Mouse (Mus musculus) hindbrain, embryonic 10.5 days (tissue): ENCODE measurements around the gene Rapgef2. TPM values are rescaled to one million over a fixed set of nuclear protein-coding genes. Genes with fewer than 3 reads are reported as not detected.

Source experiments
- DNase-seq: peaks from one replicate; pipeline ENCODE4 v3.0.0-alpha.2; 2017; ENCODE audit warnings: low spot score
- H3K27ac ChIP-seq: fragments of 300-500 bp; sonication (generic); 2 replicates; pipeline ENCODE4 v1.5.1; 2016; ENCODE audit warnings: mild to moderate bottlenecking, moderate library complexity
- H3K27me3 ChIP-seq: fragments of 300-500 bp; sonication (generic); 2 replicates; pipeline ENCODE4 v1.6.1; 2016; ENCODE audit warnings: mild to moderate bottlenecking; ENCODE audit not compliant: poor library complexity, insufficient read depth, severe bottlenecking
- H3K36me3 ChIP-seq: fragments of 300-500 bp; sonication (generic); 2 replicates; pipeline ENCODE4 v1.6.1; 2016; ENCODE audit warnings: mild to moderate bottlenecking, moderate library complexity
- H3K4me1 ChIP-seq: fragments of 300-500 bp; sonication (generic); replicated peaks from 2 replicates; pipeline ENCODE4 v1.6.1; 2016; ENCODE audit warnings: mild to moderate bottlenecking
- H3K4me3 ChIP-seq: fragments of 300-500 bp; sonication (generic); 2 replicates; pipeline ENCODE4 v1.5.1; 2016; ENCODE audit warnings: mild to moderate bottlenecking, moderate library complexity
- H3K9me3 ChIP-seq: fragments of 300-500 bp; sonication (generic); 2 replicates; pipeline ENCODE4 v1.6.1; 2016; ENCODE audit warnings: mild to moderate bottlenecking, moderate library complexity
- WGBS: fragments of 180-500 bp; shearing (Covaris S2); methylation state at CpG from one replicate; pipeline ENCODE4 v1.1.7; 2016; 5-methylcytosine and 5-hydroxymethylcytosine counted together
- polyA plus RNA-seq: library from polyadenylated mRNA; unstranded; fragments of >200 nt; fragmentation: Nextera tagmentation; extraction: Ambion mirVana; gene quantifications from 2 replicates; pipeline ENCODE4 v1.2.1, GENCODE M21; 2016

Gene Rapgef2
- polyA plus RNA-seq = 4.8 and 5.2 TPM in 2 replicates

DNA sequence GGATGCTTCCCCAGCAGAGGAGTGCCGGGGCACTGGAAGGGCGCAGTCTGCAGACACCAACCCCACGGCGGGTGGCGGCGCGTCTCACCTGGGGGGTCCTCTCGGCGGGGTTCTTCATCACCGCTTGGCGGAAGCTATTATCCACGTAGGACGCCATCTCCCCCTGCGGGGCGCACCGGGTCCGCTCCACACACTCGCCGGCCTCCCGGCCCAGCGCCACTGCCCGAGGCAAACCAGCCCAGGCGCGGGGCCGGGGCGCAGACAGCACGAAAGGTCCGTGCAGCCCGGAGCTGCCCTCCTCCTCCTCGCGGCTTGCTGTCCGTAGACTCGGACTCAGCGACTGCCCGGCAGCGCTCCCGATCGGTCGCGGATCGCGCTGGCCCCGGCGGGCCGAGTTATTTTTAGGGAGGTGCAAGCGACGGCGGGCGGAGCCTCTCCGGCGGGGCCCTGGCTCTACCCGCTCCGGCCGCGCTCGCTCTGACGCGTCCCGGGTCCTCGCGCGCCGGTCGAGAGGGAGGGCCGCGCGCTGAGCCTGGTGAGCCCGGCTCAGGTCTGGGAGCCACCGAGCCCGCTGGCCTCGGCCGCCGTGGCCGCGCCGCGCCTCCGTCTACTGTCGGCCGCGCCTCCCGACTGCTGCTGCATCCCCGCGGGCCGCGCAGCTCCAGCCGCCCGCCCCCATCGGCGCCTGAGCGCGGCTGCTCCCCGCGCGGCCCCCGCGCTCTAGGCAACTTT is at the start of gene Rapgef2:
Gene Rapgef2, minus strand, starts transcription at position 142 of the 732 bp plus-strand sequence.
- Histone ChIP-seq H3K27ac (peak within 1 kb of the TSS; percentile 96), H3K4me3 (peak within 1 kb of the TSS; percentile 96), H3K36me3 (no peaks in the 10 kb centered on the region), H3K9me3 (no peaks in the 10 kb centered on the region), H3K4me1 (peaks cover 54% of the 10 kb centered on the region), H3K27me3 (peaks cover 17% of the 10 kb centered on the region)
- WGBS = under 1% methylated on average over 97 of the region's 97 CpGs
- peak; percentile 78 for DNase-seq

DNA sequence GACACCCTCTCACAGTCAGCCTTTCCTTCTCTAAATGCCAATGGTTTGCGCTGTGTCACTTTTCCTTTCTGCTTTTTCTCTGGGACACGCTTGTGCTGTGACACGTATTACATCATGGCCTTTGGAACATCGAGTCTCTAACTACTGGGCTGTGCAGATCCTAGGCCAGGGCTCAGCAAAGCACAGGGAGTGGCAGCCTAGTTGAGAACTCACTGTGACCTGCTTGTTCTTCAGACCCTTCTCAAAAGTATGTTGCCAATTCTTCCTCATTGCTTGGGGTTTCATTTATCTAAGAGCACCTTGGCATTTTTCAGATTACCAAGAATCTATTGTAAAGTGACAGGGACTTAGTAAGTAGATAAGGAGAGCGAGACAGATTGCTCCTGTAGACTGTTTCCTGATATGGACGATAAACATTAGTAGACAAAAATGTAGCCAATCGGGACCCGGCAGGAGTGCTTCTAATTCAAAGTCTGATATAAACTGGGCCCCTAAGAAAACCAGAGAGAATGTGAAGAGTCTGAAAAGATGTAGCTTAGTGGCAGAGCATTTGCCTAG is 47.4 kb upstream of the Rapgef2 start:
- Histone ChIP-seq H3K4me1 (peaks cover 12% of the 10 kb centered on the region), H3K9me3 (no peaks in the 10 kb centered on the region), H3K36me3 (no peaks in the 10 kb centered on the region), H3K4me3 (no peak overlapping the region), H3K27me3 (no peaks in the 10 kb centered on the region), H3K27ac (no peak overlapping the region)
- DNase-seq = no peak
- 93% methylated on average over 8 of the region's 8 CpGs for WGBS

DNA sequence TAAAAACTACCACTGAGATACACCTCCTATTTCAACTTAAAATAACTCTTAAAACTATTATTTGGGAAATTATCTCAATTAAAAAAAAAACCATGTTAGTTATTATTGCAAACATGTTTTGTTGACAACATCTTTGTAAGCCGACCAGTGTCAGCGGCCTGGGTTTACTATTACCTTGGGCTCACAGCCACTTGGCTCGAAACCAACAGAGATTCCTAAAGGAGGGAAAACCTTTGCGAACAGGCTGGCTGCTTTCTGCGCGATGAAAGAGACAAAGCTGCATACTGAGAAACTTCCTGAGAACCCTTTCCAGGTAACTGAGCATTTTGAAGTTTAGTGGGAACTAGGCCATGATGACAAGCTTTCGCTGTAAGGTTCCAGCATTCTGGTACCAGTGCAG is 46.7 kb upstream of the Rapgef2 start:
- Histone ChIP-seq H3K4me1 (peaks cover 12% of the 10 kb centered on the region), H3K36me3 (no peaks in the 10 kb centered on the region), H3K4me3 (no peak overlapping the region), H3K27me3 (no peaks in the 10 kb centered on the region), H3K9me3 (no peaks in the 10 kb centered on the region), H3K27ac (no peak overlapping the region)
- WGBS = 94% methylated on average over 7 of the region's 7 CpGs
- DNase-seq = no peak

- DNase-seq = no peak
- Histone ChIP-seq H3K36me3 (no peaks in the 10 kb centered on the region), H3K4me1 (peaks cover 21% of the 10 kb centered on the region), H3K27me3 (no peaks in the 10 kb centered on the region), H3K27ac (no peak overlapping the region), H3K4me3 (no peak overlapping the region), H3K9me3 (no peaks in the 10 kb centered on the region)
- WGBS = 16% methylated on average over 8 of the region's 8 CpGs
Measured at GRCm38 (mm10) chr3:79329691-79330315, 43.5 kb upstream of the Rapgef2 start.

GRCm38 (mm10) chr3:79324697-79325526 is 38.6 kb upstream of the Rapgef2 start:
- Histone ChIP-seq H3K27ac (no peak overlapping the region), H3K27me3 (no peaks in the 10 kb centered on the region)
- no peak for DNase-seq

DNA sequence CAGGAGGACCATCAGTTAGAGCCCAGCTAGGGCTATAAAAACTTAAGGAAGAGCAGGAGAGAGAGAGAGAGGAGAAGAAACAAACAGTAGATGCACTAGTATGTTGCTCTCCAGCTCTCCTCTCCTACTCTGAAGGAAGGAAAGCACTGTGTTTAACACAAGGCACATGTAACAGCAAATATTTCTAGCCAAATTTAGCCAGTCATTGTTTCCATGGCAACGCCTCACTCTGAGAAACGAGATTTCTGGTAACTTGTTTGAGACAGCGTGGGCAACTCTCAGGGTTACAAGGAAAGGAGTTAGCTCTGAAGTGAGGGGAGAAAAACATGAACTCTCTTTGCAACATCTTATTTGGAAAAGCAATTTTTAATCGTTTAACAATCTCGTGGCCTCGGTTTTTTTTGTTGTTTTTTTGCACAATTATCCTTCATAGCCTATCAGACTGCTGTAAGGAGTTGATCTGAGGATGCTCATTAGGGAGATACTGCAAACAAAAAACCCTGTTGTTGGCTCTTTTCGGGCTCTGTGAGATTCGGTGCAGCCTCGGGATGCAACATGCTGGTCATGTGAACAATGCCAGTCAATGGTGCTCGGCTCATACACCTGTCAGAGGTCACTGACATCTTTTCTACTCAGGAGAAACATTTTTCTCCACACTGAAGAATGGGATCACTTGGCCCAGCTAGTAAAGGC is 27.8 kb upstream of the Rapgef2 start:
- H3K4me3 ChIP-seq = no peak overlapping the region
- no peaks in the 10 kb centered on the region for H3K27me3 ChIP-seq
- WGBS = 59% methylated on average over 10 of the region's 10 CpGs
- DNase-seq = no peak
- peaks cover 10% of the 10 kb centered on the region; the same call in 1 of the 2 replicates for H3K4me1 ChIP-seq
- H3K9me3 ChIP-seq = 0 out of 2 replicates have a peak, but pooled peaks cover 6% of the 10 kb centered on the region
- no peaks in the 10 kb centered on the region for H3K36me3 ChIP-seq
- H3K27ac ChIP-seq = no peak overlapping the region

More at GRCm38 (mm10) chr3:79324697-79325526, 38.6 kb upstream of the Rapgef2 start:
- WGBS = 45% methylated on average over 10 of the region's 10 CpGs
- no peaks in the 10 kb centered on the region for H3K9me3 ChIP-seq
- peaks cover 25% of the 10 kb centered on the region for H3K4me1 ChIP-seq
- H3K36me3 ChIP-seq = no peaks in the 10 kb centered on the region
- no peak overlapping the region for H3K4me3 ChIP-seq

- DNase-seq = no peak
- H3K27me3 ChIP-seq = no peaks in the 10 kb centered on the region
- H3K4me3 ChIP-seq = no peak overlapping the region
- H3K4me1 ChIP-seq = peaks cover 10% of the 10 kb centered on the region; the same call in 1 of the 2 replicates
- H3K27ac ChIP-seq = no peak overlapping the region
- no peaks in the 10 kb centered on the region for H3K36me3 ChIP-seq
- H3K9me3 ChIP-seq = no peaks in the 10 kb centered on the region
Measured at GRCm38 (mm10) chr3:79311895-79312294, 25.6 kb upstream of the Rapgef2 start.

DNA sequence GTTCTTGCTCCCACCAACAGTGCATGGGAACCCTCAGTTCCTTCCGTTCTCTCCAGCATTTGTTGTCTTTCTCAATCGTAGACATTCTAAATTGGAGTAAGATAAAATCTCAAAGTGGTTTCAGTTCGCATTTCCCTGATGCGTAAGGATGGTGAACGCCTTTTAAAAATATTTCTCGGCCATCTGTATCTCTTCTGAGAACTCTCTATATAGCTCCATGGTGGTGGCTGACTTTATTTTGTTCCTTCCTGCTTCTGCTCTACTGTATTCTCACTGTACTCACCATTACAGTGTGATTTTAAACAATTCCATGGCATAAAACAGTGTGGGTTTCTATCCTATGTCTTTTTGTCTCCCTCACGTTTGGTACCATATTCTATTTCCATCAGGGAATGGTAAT is 23.9 kb upstream of the Rapgef2 start:
- 88% methylated on average over 7 of the region's 7 CpGs for WGBS
- no peak overlapping the region for H3K27ac ChIP-seq
- peaks cover 10% of the 10 kb centered on the region; the same call in 1 of the 2 replicates for H3K4me1 ChIP-seq
- H3K27me3 ChIP-seq = no peaks in the 10 kb centered on the region
- H3K9me3 ChIP-seq = no peaks in the 10 kb centered on the region
- no peak overlapping the region for H3K4me3 ChIP-seq
- DNase-seq = no peak
- no peaks in the 10 kb centered on the region for H3K36me3 ChIP-seq

DNA sequence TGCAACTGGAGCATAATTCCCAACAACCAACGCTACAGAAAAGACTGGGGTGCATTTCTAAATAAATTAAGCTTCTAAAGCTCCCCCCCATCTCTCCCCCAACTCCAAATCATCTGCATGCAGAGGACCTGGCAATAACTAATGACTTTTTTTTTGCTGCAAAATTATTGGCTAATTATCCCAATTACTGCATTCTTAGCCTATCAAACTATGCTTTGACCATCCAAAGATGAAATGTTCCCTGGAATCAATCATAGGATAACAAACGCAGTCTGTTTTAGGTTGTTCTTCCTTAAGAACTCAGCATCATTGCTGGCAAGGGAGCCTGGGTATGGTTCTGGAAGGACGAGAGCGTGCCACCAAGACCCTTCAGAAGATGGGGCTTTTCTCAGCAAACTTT is 22.3 kb upstream of the Rapgef2 start:
- H3K27me3 ChIP-seq = no peaks in the 10 kb centered on the region
- 0 out of 2 replicates have a peak, but pooled peaks cover 3% of the 10 kb centered on the region for H3K4me1 ChIP-seq
- DNase-seq = no peak
- no peaks in the 10 kb centered on the region for H3K36me3 ChIP-seq
- no peak overlapping the region for H3K27ac ChIP-seq
- 88% methylated on average over 4 of the region's 4 CpGs for WGBS
- H3K9me3 ChIP-seq = no peaks in the 10 kb centered on the region
- no peak overlapping the region for H3K4me3 ChIP-seq

GRCm38 (mm10) chr3:79299401-79299800 is 13.1 kb upstream of the Rapgef2 start:
- Histone ChIP-seq H3K4me1 (no peaks in the 10 kb centered on the region), H3K27ac (no peak overlapping the region), H3K36me3 (no peaks in the 10 kb centered on the region), H3K4me3 (no peak overlapping the region), H3K9me3 (no peaks in the 10 kb centered on the region), H3K27me3 (no peaks in the 10 kb centered on the region)
- DNase-seq = no peak
- 86% methylated on average over 15 of the region's 15 CpGs for WGBS

- no peaks in the 10 kb centered on the region for H3K9me3 ChIP-seq
- H3K27me3 ChIP-seq = no peaks in the 10 kb centered on the region
- no peak overlapping the region for H3K27ac ChIP-seq
- H3K36me3 ChIP-seq = no peaks in the 10 kb centered on the region
- H3K4me1 ChIP-seq = no peaks in the 10 kb centered on the region
- WGBS = 89% methylated on average over 4 of the region's 4 CpGs
- no peak for DNase-seq
- no peak overlapping the region for H3K4me3 ChIP-seq
Measured at GRCm38 (mm10) chr3:79297281-79297680, 11.0 kb upstream of the Rapgef2 start.

- Histone ChIP-seq H3K9me3 (no peaks in the 10 kb centered on the region), H3K27ac (no peak overlapping the region), H3K27me3 (no peaks in the 10 kb centered on the region), H3K36me3 (no peaks in the 10 kb centered on the region), H3K4me3 (no peak overlapping the region), H3K4me1 (no peaks in the 10 kb centered on the region)
- WGBS = 88% methylated on average over 3 of the region's 3 CpGs
- DNase-seq = no peak
Measured at GRCm38 (mm10) chr3:79296586-79296985, 10.3 kb upstream of the Rapgef2 start.
